Mouse (Mus musculus) heart, postnatal 0 days (tissue): ENCODE results near the gene Sema3d.
A peak's percentile ranks its signal among the peaks of the same experiment; 100 is the strongest.

Source experiments
- CTCF ChIP-seq: IDR thresholded peaks from 2 replicates; pipeline ENCODE4 v1.5.1; 2016; ENCODE audit warnings: antibody characterized with exemption, control low read depth, low read depth
- EP300 ChIP-seq: IDR thresholded peaks from 2 replicates; pipeline ENCODE4 v1.6.1; 2016; ENCODE audit warnings: antibody characterized with exemption, low read depth

GRCm38 (mm10) chr5:12557889-12558288 is 174.7 kb downstream of the Sema3d start:
- TF ChIP-seq CTCF, result peak; percentile 63
- TF ChIP-seq EP300, result no peak
